Mouse (Mus musculus) ovary, postnatal 14 days (tissue): ENCODE measurements around the gene Cnksr1.

Source experiments
- DNase-seq: peaks from one replicate; pipeline ENCODE4 v3.0.0; 2022; ENCODE audit warnings: low spot score

Cnksr1 gene

DNA sequence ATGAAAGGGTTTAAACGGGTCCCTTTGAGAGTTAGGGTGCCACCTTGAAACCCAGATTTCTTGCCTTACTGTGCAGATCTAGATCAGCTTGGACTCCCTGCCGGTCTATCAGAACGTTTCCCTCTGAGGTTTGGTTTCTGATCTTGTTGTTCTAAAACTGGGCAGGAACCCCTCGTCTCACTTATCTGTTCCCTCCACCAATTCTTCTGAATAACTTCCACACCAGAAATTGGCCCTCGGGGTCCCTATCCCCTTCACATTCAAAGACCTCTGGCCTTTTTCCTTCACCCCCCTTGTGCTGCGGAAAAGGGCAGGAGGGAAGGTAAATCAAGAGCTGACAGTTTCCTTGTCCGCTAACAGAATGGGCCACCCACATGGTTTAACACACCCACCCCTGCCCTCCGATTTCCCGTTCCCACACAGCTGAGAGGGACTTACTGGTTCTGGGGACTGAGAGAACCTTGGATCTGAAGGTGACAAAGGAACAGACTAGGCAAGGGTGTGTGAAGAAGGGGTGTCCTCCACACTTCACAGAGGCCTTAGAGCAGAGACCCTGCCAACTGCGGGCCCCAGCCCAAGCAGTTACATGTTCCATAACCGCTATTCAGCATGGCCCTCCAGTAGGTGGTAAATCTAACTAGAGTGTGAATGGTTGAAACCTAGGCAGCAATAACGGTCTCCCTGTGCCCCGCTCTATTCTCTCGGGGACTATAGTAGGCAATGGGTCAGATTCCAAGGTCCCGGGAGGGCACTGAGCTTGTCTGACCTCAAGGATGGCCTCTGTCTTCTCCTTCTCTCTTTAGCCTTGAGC, 14.9 kb upstream of the Cnksr1 start:
- DNase-seq: no peak

DNA sequence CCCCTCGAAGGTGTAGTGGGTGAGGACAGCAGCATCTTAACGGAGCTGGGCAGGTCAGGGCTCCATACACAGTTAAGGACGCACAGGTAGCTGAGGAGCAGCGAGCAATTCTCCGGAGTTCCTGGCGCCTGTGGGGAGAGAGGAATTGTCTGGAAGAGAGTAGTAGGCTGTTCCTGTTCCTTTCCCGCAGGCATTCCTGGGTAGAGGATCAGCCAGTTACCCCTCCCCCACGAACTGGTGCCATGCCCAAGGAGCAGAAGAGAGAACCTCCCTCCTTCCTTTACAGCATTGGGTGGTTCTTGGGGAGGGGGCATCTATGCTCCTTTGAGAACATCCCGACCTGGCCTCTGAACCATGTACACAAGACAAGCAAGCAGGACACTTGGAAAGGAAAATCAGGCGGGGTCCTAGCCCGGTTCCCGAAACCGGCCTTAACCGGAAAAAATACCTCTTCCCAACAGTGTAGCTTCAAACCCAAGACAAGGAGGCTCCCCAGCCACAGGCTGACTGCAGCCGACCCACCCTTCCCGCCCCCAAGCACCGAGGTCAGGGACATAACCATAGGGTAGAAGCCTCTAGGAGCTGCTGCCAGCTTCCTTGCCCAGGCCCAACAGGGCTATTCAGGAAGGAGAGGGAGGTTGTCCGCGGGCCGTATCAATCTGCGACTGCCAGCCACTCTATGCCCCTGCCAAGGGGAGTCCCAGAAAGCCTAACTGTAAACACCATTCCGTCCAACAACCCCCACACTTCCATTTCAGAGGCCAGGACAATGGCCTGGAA, 14.1 kb upstream of the Cnksr1 start:
- no peak for DNase-seq

DNA sequence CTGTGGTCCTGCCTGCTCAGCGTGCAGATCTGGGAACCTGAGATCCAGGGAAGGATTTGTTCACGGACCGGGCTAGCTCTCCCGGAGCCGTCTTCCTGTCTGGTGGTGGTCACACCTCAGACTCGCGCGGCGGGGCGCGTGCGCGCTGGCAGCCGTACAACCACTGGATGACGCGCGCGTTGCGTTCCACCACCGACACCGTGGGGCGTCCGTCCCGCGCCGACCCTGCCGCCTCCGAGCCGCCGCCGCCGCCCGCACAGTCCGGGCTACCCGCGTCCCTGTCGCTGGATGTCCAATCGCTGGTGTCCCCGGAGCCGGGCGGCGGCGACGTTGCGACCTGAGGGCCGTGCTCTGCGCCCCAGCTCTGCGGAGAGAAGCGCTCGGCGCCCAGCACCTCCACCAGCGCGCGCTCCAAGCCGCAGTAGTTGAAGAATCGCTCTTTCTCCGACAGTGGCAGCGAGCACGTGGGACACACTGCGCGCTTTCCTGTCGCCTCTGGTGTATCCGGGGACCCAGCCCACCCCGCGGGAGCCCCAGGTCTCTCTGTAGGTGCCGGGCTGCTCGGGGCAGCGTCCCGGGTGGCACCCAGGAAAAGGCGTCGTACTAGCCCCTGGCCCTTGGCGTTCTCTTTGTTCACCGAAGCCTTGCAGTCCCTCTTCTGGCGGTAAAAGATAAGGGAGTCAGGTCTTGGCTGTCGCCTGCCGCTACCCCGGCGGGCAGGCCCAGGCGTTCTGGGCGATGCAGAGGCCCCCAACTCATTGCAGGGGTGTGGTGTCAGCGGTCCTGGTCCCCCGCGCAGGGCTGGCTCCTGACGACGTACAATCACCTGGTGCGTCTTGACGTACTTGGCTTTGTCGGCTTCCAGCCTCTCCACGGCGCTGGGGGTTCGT, 13.3 kb upstream of the Cnksr1 start:
- DNase-seq: no peak

DNA sequence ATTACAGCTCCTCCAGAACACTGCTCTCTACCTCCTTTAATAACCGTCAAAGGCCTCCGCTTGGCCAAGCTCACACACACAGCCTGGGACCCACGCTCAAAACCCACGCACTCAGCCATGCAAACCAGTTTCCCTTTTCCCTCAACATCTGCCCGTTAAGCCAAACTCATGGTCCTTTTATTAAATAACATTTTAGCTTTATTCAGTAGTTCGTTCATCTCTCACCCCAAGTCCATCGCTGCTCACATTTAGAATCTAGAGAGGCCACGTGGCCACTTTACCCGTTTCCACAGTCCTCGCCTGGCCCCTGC, 12.7 kb upstream of the Cnksr1 start:
- DNase-seq: no peak

DNA sequence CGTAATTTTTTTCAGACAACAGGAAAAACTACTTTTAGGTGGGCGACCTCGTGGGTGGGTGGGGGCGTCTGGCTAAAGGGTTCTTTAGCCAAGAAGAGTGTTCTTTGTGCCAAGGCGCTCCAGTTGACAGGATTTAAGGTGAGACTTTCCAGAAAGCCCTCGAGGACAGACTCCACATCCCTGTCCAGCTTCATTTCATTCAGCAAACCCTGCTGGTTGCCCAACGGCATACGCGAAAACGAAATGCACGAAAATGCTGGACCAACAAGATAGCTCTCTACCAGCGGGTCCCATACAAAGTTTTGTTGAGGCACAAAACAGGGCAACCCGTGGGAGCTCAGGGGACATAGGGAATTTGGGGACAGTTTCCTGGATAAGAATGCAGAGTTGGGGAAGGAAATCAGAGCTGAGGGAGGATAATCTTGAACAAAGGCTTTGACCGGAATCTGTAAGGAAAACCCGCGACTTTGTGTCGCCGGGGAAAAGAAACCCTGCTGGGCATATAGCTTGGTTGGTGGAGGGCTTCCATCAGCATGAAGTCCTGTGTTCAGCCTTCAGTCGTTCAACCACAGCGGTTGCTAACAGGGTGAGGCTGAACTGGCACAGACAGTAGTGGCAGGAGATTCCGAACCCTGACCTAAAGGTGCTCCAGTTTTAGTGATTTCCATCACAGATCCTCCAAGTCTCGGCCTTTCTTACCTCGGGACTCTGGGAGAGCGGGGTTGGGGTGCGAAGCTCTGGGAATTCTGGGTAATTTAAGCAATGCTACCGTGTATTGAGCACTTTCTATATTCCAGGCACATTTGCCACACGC, 12.1 kb upstream of the Cnksr1 start:
- DNase-seq: no peak

DNA sequence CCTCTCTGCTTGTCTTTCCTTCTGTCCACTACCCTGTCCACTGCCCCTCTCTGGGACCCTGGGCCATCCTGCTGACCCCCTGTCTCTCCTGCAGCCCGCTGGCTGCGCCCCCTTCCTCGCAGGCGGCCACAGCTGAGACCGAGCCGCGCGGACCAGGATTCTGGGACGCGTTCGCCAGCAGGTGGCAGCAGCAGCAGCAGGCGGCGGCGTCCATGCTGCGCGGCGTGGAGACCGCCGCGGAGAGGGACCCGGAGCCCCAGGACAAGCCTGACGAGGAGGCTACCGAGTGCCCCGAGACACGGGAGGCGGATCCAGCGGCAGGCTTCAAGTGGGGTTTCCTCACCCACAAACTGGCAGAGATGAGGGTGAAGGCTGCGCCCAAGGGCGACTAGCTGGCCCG, 11.5 kb upstream of the Cnksr1 start:
- DNase-seq: peak; percentile 70

DNA sequence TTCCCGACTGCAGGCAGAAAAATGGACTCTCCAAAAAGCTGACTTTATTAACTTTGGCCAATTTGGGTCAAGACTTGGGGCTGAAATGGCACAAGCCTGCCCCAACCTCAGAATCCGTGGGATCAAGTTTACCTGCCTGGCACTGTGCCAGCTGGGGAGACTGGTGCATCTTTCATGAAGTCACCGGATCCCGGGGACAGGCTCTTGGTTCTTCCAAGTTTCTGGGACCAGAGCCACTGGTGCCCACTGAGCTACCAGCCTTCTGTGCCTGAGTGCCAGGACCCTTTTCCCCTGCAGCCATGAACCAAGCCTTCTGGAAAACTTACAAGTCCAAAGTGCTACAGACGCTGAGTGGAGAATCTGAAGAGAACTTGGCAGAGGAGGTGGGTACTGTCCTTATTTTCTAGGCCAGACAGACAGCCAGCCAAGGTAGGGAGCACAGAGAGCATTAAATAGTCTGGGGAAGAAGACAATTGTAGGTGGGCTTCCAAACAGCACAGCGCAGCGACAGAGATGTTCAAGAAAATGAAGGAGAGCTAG, 8.6 kb upstream of the Cnksr1 start, which contains the start of gene Gm30191:
Gene Gm30191, plus strand, starts transcription at position 217 of the 540 bp plus-strand sequence.
- DNase-seq: no peak

DNA sequence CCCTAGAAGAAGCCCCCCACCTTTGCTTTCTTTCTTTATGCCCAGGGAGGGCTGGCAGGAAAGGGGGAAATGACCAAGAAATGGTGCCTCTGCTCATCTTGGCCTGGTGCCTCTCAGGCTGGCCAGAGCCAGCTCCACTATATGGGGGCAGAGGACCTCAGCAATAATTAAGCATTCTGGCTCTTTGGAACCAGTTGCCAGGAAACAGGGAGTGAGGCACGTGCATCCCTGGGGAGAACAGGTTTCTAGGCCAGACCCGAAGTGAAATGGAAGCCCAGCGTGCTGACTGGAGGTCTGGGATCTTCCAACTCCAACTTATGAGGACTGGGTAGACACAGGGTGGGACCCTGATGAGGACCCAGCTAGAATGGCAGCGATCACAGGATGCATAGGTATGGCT, 8.1 kb upstream of the Cnksr1 start:
- DNase-seq: no peak

DNA sequence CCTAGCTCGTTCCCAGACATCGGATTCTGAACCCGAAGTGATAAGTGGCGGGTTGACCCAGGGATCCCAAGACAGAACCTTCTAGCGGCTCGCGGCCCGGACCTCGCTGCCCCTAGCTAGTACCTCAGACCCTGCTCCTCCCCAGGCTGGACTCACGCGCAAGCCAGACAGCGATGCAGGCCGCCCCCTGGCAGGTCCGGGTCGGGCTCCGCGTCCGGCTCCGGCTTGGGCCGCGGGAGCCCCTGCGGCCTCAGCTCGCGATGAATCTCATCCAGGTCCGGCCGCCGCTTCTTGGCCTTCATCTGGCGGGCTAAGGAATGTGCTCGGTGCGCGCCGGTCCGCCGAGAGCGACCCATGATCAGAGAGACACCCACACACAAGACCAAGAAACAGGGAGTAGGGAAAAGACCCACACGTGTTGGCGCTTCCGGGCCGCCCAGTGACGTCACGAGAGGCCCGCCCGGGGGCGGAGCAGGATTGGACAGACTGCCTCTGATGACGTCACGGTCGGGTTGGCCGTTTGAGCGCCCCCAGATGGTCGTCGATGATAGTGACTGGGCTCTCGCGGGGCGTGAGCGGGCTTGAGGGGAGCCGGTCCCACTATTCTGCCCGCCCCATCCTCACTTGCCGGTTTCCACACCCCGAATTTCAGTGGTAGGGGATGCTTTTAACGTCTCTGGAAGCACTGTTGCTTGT, 7.1 kb upstream of the Cnksr1 start, which contains the start of gene Zfp593:
Gene Zfp593, minus strand, starts transcription at position 445 of the 696 bp plus-strand sequence.
- DNase-seq: peak; percentile 97

DNA sequence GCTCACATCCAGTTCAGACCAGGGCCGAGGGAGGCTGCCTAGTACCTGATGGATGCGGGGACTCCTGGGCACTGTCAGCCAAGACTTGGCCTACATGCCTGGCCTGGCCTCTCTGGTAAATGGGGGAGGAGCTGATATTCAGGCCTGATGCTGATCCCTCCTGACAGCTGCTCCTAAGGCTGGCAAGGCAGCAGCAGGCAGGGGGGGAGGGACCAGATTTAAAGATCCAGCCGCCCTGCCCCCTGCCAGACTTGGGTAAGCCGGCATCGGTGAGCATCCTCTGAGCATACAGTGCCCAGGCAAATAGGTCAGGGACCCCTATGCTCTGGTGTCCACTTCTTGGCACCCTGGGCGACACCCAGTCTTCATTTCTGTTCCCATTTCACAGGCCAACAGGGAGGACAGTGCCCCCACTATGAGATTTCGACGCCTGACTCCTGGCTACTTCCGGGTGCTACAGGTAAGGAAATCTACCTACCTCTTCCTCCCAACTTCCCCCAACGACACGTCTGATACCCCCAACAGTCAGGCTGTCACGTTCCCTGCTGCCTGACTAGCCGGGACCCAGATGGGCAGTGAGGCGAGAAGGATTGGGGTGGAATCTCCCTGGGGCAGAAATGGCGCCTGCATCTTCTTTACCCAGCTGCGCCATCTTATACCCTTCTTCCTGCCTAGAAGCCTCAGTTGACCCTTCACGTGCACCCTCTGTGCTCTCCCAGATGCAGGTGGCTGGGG, 5.5 kb upstream of the Cnksr1 start, which contains the start of gene E130218I03Rik:
Gene E130218I03Rik, plus strand, starts transcription at position 147 of the 735 bp plus-strand sequence.
- no peak for DNase-seq

DNA sequence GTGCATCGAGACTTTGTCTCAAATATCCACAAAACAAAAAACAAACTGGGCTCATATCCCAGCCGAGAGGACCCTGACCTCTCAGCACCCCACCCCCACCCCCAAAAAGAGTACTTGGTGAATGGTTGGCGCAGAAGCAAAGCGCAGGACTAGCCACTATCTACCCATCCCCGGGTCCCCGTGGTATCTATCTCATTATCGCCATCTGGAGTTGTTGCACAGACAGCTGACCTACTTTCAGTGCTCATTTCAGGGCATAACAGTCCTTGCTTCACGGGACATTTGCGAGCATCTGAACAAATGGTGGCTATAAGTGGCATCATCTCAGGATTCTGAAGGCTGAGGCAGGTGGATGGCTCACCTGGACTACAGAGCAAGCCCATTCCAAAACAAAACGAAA, 487 bp upstream of the Cnksr1 start:
- DNase-seq: no peak

DNA sequence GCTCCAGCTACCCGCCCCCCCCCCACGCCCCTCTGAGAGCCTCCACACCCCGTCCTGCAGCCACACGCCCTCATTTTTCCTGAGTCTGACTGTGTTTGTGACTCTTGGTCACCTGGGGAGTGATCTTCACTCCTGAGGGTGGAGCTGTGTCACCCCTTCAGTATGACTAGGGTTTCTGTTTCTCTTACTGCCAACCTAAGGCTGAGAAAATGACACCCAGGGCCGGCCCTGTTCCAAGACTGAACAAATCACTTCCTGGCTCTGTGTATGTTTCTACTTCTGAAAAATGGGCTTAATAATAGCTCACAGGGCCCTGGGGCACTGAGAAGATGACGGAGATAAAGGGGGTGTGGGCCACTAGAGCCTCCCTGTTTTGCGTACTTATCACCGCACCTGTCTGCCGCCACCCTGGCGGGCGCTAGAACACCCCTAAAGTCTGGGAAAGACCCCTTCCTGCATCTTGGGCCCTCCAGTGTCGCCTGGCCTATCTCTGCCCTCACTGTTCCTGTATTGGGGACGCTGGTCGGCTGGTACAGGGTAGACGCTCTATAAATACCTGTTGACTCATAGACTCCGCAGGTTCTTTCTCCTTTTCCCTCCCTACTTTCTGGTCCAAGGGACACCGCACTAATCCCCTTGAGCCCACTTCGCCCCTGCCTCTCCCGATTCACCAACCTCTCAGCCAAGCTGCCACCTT, 469 bp downstream of the Cnksr1 start:
- no peak for DNase-seq

DNA sequence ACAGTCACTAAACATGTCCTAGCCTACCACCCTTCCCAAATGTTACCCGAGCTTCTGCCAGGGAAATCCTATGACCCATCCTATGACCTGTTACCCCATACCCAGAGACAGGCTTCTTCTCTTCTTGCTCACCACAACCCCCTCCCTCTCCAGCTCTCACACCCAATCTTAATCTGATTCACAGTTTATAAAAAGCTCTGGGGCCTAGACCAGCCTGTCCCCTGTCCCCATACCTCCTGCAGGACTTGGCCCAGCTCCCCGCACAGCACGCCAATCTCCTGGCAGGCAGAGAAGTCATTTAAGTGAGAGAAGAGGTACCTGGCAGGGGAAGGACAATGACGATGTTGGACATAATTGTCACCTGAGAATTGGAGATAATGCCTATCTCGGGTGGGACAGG, 3.3 kb downstream of the Cnksr1 start:
- no peak for DNase-seq

DNA sequence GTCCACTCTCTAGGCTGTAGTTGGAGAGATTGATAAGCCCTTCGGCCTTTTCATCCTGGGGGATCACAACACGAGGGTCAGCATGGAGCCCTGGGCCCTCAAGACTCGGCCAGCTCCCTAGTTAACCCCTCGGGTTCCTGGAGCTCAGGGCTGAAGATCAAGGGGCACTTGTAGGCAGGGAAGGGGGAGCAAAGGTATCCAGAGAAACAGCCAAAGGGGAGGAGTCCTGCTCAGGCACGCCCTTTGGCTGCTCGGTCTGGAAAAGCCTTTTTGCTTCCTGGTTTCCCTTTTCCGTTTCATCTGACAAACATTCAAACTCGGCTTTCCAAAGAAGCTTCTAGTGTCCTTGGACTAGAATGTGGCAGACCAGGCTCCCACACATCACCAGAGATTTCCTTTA, 7.8 kb downstream of the Cnksr1 start:
- DNase-seq: no peak

DNA sequence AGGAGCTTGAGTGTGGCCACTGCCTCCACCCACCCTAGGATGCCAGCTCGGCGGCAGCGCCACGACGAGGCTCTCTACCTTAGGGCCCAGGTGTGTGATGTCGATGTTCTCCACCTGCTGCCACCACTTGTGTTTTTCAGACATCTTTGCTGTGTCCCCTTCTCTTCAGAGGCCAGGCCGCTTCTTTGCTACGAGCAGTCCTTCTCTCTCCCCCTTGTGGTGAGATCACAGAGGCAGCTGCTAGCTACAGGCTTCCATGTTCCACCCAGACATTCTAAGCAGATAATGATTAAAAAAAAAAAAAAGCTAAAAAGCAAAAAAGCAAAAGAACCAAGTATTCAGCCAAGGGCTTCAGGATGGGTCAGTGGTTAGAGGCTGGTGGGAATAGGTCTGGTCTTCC, 11.0 kb downstream of the Cnksr1 start, which contains the start of gene Catsper4:
Gene Catsper4, minus strand, starts transcription at position 190 of the 400 bp plus-strand sequence.
- DNase-seq: no peak

DNA sequence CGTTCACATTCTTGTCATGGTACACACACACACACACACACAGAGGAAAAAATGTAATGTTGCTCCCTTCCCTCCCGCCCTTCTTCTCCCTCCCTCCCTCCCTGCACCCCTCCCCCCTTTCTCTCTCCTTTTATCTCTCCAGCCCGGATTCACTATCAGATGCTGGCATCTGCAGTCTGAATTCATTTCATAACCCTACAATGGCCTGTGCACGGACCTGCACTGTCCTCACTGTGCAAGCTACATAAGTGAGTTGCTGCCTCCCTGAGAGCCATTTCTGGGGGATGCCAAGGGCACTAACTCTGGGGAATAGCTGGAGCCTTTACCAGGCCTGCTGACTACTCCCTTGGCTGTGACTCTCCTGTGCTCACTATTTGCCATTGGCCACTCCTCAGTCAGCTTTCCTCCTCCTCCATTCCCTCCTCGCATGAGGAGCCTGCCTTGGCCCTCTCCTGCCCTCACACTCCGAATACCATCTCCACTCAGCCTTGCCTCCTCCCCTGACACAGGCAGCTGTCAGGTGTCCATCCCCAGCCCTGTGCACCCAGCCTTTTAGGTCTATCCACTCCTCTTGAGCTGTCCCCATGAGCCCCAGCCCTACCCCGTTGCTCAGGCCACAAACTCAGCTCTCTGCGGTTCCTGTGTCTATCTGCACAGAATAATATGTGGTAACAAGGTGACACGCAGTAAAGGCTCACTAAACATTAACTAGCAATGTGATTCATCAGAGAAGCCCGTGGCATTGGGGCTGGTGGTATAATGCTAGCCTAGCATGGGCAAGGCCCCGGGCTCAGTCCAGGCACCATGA, 15.2 kb downstream of the Cnksr1 start:
- no peak for DNase-seq

DNA sequence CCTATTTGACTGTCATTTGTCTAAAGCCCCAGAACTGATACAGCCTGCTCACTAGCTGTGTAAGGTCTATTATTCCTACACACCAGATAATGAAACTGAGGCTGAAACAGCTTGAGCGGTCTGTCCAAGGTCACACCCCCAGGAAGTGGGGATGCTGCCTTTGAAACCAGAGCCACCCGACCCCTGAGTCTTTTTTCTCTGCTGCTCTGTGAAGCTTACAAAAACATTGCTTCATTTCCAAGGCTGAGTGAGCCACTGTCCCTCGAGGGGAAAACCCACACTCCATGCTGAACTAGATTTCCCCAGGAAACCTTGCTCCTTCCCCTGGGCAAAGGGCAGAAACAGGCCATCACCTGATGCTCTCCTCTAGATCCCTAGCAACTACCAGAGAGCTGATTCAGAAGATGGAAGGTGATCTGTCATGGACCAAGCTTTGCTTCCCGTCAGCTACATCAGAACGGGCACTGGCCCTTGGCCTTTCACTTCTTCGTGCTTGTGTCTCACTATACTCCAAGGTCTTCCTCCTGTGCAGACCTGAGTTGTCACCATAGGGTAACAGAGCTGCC, 31.6 kb downstream of the Cnksr1 start:
- no peak for DNase-seq

DNA sequence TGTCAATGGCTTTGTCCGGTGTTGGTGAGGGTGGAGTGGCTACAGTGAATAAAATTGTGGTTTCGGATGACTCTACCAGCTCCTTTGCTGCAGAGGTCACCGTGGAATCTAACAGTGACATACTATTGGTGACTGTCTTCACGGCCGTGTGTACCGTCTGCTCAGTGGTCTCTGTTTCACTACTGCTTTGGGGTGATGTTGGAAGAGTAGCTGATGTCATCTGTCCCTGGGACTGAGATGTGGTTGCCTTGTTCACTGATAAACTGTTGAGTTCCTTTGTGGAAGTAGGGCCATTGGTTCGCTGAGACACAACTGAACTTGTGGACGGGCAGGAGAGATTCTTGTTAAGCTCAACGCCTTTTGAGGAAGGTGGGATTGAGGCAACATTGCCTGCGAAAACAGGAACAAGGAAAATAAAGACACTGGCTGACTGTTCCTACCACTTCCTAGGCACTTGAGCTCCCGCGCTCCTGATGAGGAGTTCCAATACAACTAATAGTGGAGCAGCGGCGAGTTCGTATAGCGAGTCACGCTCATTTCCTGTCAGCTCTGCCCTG, 34.8 kb downstream of the Cnksr1 start:
- no peak for DNase-seq
